10 mouse cellular contexts compared by ENCODE assay signal in the genomic region with DNA sequence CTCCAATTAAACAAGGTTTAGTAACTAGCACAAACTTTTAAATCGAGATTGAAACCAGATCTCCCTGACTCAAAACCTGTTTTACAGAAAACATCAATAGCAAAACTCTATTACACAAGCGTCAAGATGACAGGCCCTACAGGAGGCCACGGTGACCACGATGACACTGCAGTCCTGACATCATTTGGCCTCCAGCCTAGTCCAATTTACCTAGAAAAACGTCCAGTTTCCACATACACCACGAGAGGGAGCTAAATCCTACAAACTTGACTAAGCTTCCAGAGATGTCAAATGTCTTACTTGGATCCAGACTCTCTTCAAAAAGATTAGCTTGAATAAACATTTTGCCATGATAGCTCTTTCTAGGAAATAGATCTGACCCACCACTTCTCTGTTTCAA. TPM values are rescaled to one million over a fixed set of nuclear protein-coding genes. Genes with fewer than 3 reads are reported as not detected.
DNase-seq lines count a peak whose midpoint lies in the region; ATAC-seq lines count a peak whose summit lies in the region.
"Had no signal": no experiment of that assay in that cellular context is flagged by ENCODE, and none has a peak within 500 bp of the region (broad histone marks: within the 10 kb centered on the region; RNA-seq: fewer than 3 reads in every experiment).

No protein-coding gene starts in this region.

- no peak overlapping the region for H3K4me3 ChIP-seq in kidney, embryonic 16.5 days (ENCODE audit: low read length)
- no peak overlapping the region for H3K4me3 ChIP-seq in embryonic facial prominence, embryonic 10.5 days
- peak overlapping the region; percentile 65 for H3K4me3 ChIP-seq in megakaryocyte, embryonic 14.5 days (replicated peaks)
- H3K4me3 ChIP-seq: embryonic facial prominence, embryonic 12.5 days had no signal

- H3K4me2 ChIP-seq in kidney, embryonic 16.5 days (replicated peaks; ENCODE audit: low read depth, low read length), result no peak overlapping the region
- H3K4me2 ChIP-seq: embryonic facial prominence, embryonic 12.5 days had no signal

- no peaks in the 10 kb centered on the region for H3K9me3 ChIP-seq in kidney, embryonic 16.5 days (ENCODE audit: low read length)
- H3K9me3 ChIP-seq in embryonic facial prominence, embryonic 10.5 days, result no peaks in the 10 kb centered on the region
- H3K9me3 ChIP-seq in megakaryocyte, embryonic 14.5 days, result no peaks in the 10 kb centered on the region
- H3K9me3 ChIP-seq: embryonic facial prominence, embryonic 12.5 days had no signal

- H3K9ac ChIP-seq in kidney, embryonic 16.5 days (replicated peaks; ENCODE audit: low read length), result no peak overlapping the region
- H3K9ac ChIP-seq: embryonic facial prominence, embryonic 12.5 days had no signal

- ATAC-seq in kidney, embryonic 16.5 days (ENCODE audit: low FRiP score, low TSS enrichment), result no peak
- ATAC-seq in CD4-positive, CD25-positive, alpha-beta regulatory T cell, adult 4 months, result peak; percentile 48

- DNase-seq in kidney, adult 11 months, result peak; percentile 37
- peak; percentile 80 for DNase-seq in adrenal gland, postnatal 14 days
- DNase-seq in embryonic facial prominence, embryonic 10.5 days (ENCODE audit: low spot score), result peak; percentile 39
- peak; percentile 51 to 63 for DNase-seq in kidney, adult 8-10 months
- DNase-seq in thymus, postnatal 0 days (ENCODE audit: low spot score), result peak; percentile 75

- peaks cover 37% of the 10 kb centered on the region for H3K36me3 ChIP-seq in kidney, embryonic 16.5 days (ENCODE audit: insufficient read depth, low read length)
- H3K36me3 ChIP-seq in embryonic facial prominence, embryonic 10.5 days (replicated peaks), result peaks cover 76% of the 10 kb centered on the region
- peaks cover 68% of the 10 kb centered on the region for H3K36me3 ChIP-seq in megakaryocyte, embryonic 14.5 days (replicated peaks; ENCODE audit: low read length)

- H3K4me1 ChIP-seq in kidney, embryonic 16.5 days (ENCODE audit: insufficient read depth, low read length), result peaks cover 6% of the 10 kb centered on the region
- H3K4me1 ChIP-seq in embryonic facial prominence, embryonic 10.5 days, result peaks cover 14% of the 10 kb centered on the region
- peaks cover 42% of the 10 kb centered on the region for H3K4me1 ChIP-seq in megakaryocyte, embryonic 14.5 days

- H3K27ac ChIP-seq in kidney, embryonic 16.5 days (ENCODE audit: low read length), result no peak overlapping the region
- no peak overlapping the region for H3K27ac ChIP-seq in embryonic facial prominence, embryonic 10.5 days (replicated peaks)
- H3K27ac ChIP-seq: embryonic facial prominence, embryonic 12.5 days; macrophage had no signal

- WGBS in kidney, embryonic 16.5 days, result 22% methylated on average over 6 of the region's 6 CpGs
- 32% methylated on average over 6 of the region's 6 CpGs for WGBS in embryonic facial prominence, embryonic 10.5 days

- no peaks in the 10 kb centered on the region for H3K27me3 ChIP-seq in kidney, embryonic 16.5 days (ENCODE audit: insufficient read depth, low read length)
- no peaks in the 10 kb centered on the region for H3K27me3 ChIP-seq in embryonic facial prominence, embryonic 10.5 days (replicated peaks; ENCODE audit: low read depth, poor library complexity, severe bottlenecking)
- H3K27me3 ChIP-seq in megakaryocyte, embryonic 14.5 days (replicated peaks), result no peaks in the 10 kb centered on the region
- H3K27me3 ChIP-seq: embryonic facial prominence, embryonic 12.5 days had no signal

RNA-seq across cellular contexts. Expression of gene Mia3, which starts 19.5 kb away (rescaled TPM):
- polyA plus RNA-seq in kidney, embryonic 16.5 days (2015; fragmentation: Nextera tagmentation; extraction: Ambion mirVana), result 94.8 and 106 TPM in 2 replicates
- 100 to 1,000 TPM in 1 of 2 experiments, 10 to 100 TPM in 1; 94.4 to 110 TPM for polyA plus RNA-seq in CD4-positive, CD25-positive, alpha-beta regulatory T cell, adult 4 months (2017; shearing (Covaris generic))
- total RNA-seq in adrenal gland, postnatal 14 days (2021), result 158 and 174 TPM in 2 replicates
- polyA plus RNA-seq in embryonic facial prominence, embryonic 10.5 days (2016; fragmentation: Nextera tagmentation; extraction: Ambion mirVana), result 89.1 and 95.6 TPM in 2 replicates
- 26.0 and 26.1 TPM in 2 replicates for polyA plus RNA-seq in megakaryocyte, embryonic 14.5 days (2012; ENCODE audit: insufficient read depth, low replicate concordance)
- 69.8 and 81.6 TPM in 2 replicates for polyA plus RNA-seq in thymus, postnatal 0 days (2015; fragmentation: Nextera tagmentation; extraction: Ambion mirVana)

RNA-seq across cellular contexts. Expression of gene Taf1a, which starts 38.9 kb away (rescaled TPM):
- polyA plus RNA-seq in kidney, embryonic 16.5 days (2015; fragmentation: Nextera tagmentation; extraction: Ambion mirVana), result 19.8 and 21.2 TPM in 2 replicates
- 10 to 100 TPM; 31.3 to 39.7 TPM for polyA plus RNA-seq in CD4-positive, CD25-positive, alpha-beta regulatory T cell, adult 4 months (2017; shearing (Covaris generic))
- total RNA-seq in adrenal gland, postnatal 14 days (2021), result 14.9 and 16.0 TPM in 2 replicates
- 21.7 and 24.7 TPM in 2 replicates for polyA plus RNA-seq in embryonic facial prominence, embryonic 10.5 days (2016; fragmentation: Nextera tagmentation; extraction: Ambion mirVana)
- polyA plus RNA-seq in megakaryocyte, embryonic 14.5 days (2012; ENCODE audit: insufficient read depth, low replicate concordance), result 1.8 TPM in 1 of 2 replicates, not detected in the other
- polyA plus RNA-seq in thymus, postnatal 0 days (2015; fragmentation: Nextera tagmentation; extraction: Ambion mirVana), result 18.3 and 22.0 TPM in 2 replicates

RNA-seq across cellular contexts. Expression of gene Brox, which starts 52.8 kb away (rescaled TPM):
- 55.1 and 55.8 TPM in 2 replicates for polyA plus RNA-seq in kidney, embryonic 16.5 days (2015; fragmentation: Nextera tagmentation; extraction: Ambion mirVana)
- 10 to 100 TPM; 35.4 to 35.9 TPM for polyA plus RNA-seq in CD4-positive, CD25-positive, alpha-beta regulatory T cell, adult 4 months (2017; shearing (Covaris generic))
- total RNA-seq in adrenal gland, postnatal 14 days (2021), result 48.2 and 51.8 TPM in 2 replicates
- polyA plus RNA-seq in embryonic facial prominence, embryonic 10.5 days (2016; fragmentation: Nextera tagmentation; extraction: Ambion mirVana), result 34.8 and 35.5 TPM in 2 replicates
- polyA plus RNA-seq in megakaryocyte, embryonic 14.5 days (2012; ENCODE audit: insufficient read depth, low replicate concordance), result 0.50 and 3.7 TPM in 2 replicates
- polyA plus RNA-seq in thymus, postnatal 0 days (2015; fragmentation: Nextera tagmentation; extraction: Ambion mirVana), result 55.3 and 63.5 TPM in 2 replicates

RNA-seq across cellular contexts. Expression of gene Aida, which starts 53.5 kb away (rescaled TPM):
- polyA plus RNA-seq in kidney, embryonic 16.5 days (2015; fragmentation: Nextera tagmentation; extraction: Ambion mirVana), result 40.4 and 41.6 TPM in 2 replicates
- polyA plus RNA-seq in CD4-positive, CD25-positive, alpha-beta regulatory T cell, adult 4 months (2017; shearing (Covaris generic)), result 10 to 100 TPM; 11.0 to 14.0 TPM
- total RNA-seq in adrenal gland, postnatal 14 days (2021), result 51.3 and 53.4 TPM in 2 replicates
- polyA plus RNA-seq in embryonic facial prominence, embryonic 10.5 days (2016; fragmentation: Nextera tagmentation; extraction: Ambion mirVana), result 40.6 and 45.5 TPM in 2 replicates
- 1.9 and 13.2 TPM in 2 replicates for polyA plus RNA-seq in megakaryocyte, embryonic 14.5 days (2012; ENCODE audit: insufficient read depth, low replicate concordance)
- 28.2 and 29.7 TPM in 2 replicates for polyA plus RNA-seq in thymus, postnatal 0 days (2015; fragmentation: Nextera tagmentation; extraction: Ambion mirVana)
